Mouse (Mus musculus) neural tube, embryonic 10.5 days (tissue): ENCODE measurements around the gene Mgl2.
"Not testable (repeated sequence)": the region's sequence is repeated elsewhere in the genome, so short reads cannot be mapped to it uniquely, and the experiment has no call there.

Experiments used
- DNase-seq: peaks from one replicate; pipeline ENCODE4 v3.0.0-alpha.2; 2017; ENCODE audit warnings: low spot score; ENCODE audit errors: extremely low spot score

The Mgl2 gene

DNA sequence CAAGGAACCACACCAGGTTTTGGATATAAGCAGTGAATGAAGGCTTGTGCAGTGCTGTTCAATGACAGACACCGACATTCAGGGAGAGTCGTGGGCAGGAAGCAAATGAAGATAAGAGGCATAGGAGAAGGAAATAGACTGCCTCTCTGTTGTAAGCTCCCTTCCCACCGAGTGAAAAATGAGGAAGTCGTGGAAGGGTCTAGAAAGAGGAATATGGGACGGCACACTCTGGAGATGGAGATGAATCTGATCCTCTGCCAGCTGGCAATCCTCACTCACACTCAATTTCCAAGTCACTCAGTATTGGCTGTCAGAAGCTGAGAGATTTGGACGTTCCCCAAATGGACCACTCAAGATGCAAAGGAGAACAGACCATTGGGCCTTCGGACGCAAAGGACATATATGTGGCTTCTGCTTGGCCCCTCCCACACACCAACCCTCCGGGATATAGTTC, at the start of gene Mgl2:
Mgl2 (plus strand) TSS at position 404 of the 454 bp plus-strand sequence.
- no peak for DNase-seq

DNA sequence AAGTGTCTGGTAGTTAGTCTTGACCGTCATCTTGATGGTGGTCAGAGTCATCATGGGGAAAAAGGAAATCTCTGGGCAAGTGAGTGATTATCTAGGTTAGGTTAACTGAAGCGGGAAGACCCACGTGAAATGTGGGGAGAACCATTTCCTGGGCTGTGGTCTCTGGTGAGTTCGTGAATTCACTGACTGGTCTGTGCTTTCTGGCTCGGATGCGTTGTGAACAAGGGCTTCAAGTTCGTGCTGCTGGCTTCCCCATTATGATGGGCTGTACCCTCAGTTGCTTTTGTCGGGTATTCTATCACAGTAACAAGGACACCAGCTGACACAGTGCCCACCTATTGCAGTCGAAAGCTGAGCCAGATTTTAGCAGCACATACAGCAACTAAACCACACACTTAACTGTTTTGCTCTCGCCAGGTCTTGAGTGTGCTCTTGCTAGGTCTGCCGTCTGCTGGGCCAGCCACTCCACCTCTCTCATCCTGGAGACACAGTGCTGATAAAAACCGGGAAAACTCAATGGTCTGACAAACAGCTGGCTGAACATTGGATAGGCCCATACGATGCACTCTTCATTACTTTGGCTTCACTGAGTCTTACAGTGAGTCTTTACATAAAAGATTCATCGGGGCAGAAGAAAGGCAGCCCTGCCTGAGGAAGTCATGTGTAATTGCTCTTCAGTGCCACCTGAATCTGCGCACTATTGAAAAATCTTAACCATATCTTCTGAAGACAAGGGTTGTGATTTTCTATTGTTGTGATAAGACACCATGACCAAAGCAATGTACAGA, 49.1 kb upstream of the Mgl2 start:
- DNase-seq, result no peak

DNA sequence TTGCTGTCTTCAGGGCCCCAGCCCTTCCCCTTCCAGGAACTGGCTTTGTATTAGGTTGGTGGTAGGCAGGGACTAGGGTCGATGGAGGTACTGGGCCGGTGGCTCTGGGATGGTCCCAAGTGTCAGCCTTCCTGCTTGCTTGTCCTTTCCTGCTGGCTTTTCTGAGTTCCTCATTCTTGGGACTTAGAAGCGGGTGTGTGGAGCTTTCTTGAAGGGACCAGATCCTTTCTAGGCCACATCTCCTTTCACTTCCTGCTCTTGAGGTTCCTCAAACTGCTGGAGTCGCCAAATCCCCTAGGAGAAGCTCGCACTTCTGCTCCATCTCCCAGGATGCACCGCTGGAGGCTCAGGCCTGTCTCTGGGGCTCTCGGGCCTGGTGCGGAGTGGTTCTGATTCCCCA, 45.6 kb upstream of the Mgl2 start:
- no peak for DNase-seq

DNA sequence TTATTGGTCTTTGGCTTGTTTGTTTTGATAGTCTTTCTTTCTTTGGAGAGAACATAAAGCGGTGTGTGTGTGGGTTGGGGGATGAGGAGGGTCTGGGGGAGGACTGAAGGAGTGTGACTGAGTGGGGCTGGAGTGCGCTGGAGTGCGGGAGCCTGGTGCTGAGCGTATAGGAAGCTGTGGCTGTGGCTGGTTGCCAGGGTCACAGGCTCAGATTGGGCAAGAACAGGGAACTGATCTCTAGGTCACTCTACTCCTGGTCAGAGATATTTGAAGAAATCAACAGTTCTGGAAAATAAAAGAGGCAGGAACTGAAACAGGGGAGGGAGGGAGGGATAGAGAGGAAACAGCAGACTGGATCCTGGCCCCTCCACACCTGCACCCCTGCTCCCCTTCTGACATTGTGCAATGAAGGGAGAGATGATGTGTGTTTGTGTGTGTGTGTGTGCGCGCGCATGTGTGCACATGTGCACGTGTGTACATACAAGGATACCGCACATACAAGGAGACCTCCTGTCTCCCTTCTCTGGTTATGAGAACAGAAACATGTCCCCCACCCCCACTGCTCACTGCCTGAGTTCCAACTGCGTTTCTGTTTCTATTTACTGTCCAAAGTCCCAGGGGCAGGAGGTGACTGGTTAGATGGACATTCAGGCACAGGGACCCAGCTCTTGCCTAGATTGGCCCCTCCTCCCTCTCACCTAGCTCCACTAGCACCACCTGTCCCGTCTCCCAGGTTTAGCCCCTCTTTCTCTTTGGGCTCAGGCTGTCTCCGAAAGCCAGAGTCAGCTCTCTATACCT, 37.9 kb upstream of the Mgl2 start, which contains the start of gene Asgr2:
Asgr2 (plus strand) TSS at position 659 of the 798 bp plus-strand sequence.
- DNase-seq, result no peak

DNA sequence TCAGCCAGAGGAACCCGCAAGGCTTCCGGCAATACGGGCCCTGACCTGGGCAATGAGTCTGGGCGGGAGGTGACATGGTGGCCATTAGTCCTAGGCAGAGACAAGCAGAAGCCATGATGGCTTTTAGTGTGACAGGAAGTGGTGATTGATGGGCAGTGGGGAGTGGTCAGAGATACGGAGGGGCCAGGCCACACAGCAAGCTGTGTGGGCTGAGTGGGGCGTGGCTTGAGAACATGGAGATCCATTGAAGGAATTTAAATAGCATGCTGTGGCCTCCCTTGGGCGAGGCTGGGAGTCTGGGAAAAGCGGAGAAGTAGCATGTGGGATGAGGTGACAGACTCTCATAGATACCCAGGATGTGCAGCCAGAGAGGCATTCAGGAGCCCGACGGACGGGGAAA, 32.7 kb upstream of the Mgl2 start:
- DNase-seq, result no peak

DNA sequence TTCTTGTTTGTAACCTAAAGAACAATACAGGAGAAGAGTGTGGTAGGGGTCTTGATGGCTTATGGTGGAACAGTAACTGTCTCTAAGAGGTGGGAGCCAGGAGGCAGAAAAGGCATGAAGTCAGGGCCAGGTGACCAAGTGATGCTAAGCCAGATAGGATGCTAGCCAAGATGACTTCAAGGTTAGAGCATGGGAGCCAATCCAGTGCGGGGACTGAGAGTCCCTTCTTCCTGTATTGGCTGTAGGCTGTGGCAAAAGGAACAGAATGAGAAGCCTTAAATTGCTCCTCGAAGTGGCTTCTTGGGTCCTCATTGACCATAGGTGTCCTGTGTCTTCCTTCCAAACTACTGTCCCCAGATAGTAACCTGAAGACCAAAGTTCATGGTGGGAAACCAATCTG, 31.0 kb upstream of the Mgl2 start:
- DNase-seq, result no peak

DNA sequence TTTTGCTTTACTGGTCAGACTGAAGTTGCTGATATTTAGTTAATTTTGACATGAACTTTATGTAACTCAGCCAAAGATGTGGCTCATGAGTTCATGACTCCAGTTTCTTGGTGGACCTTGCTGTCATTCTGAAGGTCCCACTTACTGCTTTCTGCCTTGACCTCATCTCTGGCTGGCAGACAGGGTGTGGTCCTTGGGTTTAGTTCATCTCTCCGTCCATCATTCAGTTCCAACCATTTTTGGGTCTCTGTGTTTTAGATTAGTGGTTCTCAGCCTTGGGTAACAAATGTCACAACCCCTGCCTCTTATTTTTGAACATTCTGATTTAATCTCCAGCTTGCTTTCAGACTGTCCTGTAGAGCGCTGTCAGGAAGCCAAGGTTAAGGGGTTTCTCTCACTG, 30.3 kb upstream of the Mgl2 start:
- no peak for DNase-seq

DNA sequence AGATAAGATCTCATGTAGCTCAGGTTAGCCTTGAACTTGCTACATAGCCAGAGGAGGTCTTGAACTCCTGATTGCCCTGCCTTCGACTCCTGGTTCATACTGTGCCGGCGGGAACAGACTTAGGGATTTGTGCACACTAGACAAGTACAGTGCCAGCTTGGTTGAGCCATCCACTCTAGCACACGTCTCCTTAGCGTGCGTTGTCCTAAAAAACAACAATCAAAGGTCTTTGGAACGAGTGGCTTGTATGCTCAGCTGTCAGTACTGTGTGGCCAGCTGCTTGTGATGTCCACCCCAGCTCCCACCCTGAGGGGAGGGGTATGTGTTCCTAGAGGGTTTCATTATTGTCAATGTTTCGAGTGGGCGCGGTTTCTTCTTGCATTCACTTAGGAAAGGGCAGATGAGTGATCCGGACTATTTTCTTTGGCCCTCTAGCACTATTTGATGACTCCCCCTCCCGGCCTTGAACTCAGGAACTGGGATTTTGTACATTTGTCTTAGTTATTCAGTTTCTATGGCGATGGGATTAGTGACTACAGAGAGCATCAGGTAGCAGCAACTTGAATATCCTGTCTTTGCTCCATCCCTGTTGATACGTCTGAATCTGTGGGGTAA, 26.3 kb upstream of the Mgl2 start:
- no peak for DNase-seq

DNA sequence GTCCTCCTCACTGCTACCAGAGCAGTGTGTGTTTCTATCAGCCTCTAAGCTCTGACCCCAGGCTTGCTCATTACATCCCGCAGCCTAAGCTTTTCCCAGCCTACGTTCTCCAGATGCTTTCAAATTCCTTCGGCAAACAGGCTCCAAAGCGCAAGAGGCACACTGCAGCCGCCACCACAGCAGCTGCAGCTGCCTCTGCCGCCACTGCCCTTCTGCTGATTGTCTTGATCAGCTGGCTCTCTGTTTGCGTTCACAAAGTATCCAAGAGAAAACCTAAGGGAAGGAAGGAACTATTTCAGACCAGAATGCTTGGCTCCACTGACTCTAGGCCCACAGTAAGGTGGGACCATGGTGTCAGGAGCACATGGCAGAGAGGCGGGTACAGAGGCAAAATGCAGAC, 23.0 kb upstream of the Mgl2 start:
- no peak for DNase-seq

DNA sequence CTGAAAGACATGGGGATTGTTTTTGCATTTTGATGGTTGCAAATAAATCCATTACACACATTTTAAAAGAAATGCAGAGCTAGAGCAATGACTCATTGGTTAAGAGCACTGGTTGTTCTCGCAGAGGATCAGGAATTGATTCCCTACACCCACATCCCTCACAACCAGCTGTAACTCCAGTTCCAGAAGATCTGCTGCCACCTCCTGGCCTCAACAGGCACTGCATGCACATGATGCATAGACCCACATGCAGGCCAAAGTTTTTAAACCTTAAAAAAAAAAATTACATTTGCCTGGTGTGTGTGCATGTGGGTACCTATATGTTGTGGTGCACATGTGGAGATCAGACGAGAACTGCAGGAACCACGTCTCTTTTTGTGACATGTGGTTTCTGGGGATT, 20.0 kb upstream of the Mgl2 start:
- DNase-seq, result peak; percentile 17

DNA sequence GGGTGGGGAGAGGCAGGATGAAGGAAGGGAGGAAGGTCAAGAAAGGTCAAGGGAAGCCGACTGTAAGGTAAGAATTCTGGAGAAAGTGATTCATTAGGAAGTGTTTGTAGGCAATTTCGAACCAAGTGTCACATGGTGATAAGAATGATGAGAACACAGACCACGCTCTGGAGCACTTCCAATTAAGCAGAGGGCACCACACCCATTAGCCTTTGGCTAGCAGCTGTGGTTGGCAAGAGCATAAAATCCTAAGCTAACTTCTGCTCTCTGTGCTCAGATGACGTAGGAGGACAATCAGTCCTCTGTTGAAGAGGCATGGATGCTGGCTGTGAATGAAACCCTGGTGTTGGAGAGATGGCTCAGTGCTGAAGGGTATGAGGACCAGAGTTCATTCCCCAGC, 15.6 kb upstream of the Mgl2 start:
- DNase-seq, result no peak

DNA sequence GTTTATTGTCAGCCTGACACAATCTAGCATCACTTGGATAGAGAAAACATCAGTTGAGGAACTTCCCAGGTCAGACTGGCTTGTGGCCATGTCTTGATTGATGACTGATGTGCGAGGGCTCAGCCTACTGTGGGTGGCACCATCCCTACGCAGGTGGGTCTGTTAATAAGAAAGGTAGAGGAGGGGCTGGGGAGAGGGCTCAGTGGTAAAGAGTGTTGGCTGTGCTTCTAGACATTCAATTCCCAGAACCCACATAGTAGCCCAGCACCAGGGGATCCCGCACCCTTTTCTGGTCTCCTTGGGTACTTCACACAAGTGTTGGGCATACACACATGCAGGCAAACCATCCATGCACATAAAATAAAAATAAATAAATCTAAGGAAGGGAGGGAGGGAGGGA, 14.2 kb upstream of the Mgl2 start:
- no peak for DNase-seq

DNA sequence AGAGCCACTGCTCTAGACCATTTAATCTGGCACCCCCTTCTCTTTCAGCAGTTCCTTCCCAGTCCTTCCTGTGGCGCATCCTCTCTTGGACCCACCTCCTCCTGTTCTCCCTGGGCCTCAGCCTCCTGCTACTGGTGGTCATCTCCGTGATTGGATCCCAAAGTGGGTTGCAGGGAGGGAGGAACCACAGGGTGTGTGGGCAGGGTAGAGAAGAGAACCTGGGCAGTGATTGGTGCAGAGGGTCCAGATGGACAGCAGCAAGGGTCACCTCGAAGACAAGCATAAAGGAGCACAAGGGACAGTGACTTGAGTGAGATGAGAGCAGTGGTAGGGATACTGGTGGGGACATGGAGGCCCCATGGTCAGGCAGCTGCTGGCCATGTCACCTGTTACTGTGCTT, 4.9 kb downstream of the Mgl2 start:
- not testable (repeated sequence) for DNase-seq

DNA sequence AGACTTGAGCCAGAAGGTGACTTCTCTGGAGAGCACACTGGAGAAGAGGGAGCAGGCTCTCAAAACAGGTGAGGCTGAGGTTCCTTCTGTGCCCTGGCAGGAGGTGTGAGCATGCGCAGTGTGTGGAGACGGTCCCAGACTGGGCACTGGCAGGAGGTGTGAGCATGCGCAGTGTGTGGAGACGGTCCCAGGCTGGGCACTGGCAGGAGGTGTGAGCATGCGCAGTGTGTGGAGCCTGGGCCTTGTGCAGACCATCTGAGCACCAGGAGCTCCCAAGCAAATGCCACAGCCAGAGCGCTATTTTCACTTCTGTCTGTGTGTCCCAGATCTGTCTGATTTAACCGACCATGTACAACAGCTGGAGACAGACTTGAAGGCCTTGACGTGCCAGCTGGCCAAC, 5.8 kb downstream of the Mgl2 start:
- DNase-seq, result not testable (repeated sequence)

DNA sequence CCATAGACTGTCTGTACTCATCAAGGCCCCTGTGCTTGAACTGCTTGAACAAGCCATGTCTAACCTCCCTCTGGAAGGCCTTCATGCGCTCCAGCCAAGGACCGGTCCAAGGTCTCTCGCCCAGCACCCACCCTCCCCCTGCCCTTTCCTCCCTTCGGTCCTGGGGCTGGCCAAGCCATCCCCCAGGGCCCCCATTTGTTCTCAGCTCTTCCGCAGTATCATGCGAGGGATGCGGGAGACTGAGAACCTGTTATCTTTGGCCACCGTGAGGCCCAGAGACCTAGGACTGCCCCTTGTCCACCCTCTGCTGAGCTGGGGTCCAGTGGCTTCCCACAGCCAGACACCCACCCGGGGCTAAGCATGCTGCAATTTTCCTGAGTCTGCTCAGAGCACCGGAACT, 9.0 kb downstream of the Mgl2 start:
- no peak for DNase-seq

DNA sequence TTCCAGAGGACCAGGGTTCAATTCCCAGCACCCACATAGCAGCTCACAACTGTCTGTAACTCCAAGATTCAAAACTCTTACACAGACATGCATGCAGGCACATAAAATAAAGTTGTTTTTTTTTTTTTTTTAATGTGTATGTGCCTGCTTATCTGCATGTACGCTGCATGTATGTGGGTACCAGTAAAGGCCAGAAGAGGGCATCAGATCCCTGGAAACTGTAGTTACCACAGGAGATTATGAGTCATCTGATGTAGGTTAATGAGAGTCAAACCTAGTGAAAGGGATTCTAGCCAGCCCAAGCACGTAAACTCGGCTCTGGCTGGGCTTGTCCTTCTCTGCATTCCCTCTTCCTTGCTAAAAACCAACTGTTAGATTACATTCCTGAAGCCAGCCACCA, 20.9 kb downstream of the Mgl2 start:
- no peak for DNase-seq

DNA sequence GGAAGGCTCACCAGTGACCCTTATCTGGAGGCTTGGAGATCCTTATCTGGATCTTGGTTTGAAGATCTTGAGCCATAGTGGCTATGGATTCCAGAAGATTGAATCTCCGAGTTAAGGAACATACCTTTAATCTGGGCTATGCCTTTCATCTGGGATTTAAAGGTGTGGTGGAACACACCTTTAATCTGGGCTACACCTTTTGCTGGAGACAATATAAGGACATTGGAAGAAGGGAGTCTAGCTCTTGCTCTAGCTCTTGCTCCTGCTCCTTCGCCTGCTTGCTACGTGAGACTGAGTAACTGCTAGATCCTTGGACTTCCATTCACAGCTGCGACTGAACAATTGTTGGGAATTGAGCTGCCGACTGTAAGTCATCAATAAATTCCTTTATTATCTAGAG, 25.8 kb downstream of the Mgl2 start, which contains the start of gene Clec10a:
Clec10a (plus strand) TSS at position 301 of the 400 bp plus-strand sequence.
- DNase-seq, result not testable (repeated sequence)

DNA sequence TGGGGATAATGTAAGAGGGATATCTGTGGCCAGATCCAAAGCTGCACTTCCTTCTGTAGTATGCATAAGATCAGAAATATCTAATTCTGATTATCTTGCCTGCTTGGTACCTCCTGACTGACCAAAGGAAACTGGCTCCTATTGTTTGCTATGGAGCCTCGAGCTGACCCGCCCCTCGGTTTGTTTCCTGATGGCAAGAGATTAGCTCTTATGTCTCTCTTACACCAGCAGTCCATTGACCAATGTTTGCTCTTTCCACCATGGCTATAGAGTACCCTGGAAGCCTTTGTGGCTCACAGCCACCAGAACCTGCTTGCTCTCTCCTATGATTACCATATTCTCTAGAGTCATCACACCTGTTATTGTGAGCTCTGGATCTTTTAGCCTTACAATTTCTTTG, 32.2 kb downstream of the Mgl2 start:
- DNase-seq, result no peak

DNA sequence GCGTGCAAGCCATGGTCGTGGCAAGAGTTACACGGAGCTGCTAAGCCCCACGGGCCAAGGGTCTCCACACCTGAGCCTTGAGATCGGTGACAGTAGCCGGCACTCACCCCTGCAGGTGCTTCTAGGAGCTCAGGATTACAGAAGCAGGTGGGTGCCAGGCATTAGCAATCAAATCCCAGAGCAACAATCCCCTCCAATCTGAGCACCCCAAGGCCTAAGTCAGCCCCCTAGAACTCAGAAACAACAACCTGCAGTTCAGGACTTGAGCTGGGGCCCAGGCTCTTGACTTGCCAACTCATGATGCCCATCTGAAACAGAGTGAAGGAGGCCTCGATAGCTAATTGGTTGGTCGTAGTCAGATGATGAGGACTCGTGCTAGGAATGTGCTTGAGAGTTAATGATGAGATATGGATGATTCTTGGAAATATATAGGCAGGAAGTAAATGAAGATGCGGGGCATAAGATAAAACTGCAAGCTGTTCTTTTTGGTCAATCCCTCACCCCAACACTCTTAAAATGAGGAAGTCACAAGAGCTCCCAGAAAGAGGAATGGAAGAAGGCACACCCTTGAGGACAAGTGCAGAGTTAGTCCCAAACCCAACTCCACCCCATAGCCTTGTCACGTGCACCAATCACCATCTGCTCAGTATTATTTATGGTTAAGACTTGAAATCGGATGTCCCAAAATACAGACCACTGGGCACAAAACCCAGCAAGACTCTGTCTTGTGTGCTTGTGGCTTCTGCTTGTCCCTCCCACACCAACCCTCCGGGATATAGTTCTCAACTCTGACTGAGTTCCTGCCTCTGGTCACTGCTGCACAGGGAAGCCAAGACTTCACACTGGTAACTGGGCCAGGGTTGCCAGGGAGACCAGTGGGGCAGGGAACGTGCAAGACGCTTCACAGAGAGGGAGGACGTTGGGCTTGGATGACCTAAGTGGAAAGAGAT, 36.1 kb downstream of the Mgl2 start:
- DNase-seq, result no peak

DNA sequence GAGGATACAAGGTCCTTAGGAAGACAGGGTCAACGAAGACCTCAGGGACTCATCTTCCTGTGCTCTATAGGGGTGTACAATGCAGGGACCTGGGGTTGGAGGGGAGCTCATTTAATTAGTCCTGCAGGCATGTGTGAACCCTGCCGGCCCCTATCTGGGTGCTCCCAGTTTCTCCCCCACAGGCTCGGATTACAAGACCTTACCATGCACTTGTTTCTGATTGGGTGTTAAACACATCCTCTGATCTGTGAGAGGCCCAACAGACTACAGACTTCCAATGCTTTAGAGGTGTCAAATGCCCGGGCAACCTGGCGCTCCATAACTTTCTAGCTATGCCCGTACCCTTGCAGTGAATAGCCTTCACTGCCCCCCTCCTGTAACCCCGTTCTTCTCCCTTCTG, 38.0 kb downstream of the Mgl2 start:
- DNase-seq, result no peak

DNA sequence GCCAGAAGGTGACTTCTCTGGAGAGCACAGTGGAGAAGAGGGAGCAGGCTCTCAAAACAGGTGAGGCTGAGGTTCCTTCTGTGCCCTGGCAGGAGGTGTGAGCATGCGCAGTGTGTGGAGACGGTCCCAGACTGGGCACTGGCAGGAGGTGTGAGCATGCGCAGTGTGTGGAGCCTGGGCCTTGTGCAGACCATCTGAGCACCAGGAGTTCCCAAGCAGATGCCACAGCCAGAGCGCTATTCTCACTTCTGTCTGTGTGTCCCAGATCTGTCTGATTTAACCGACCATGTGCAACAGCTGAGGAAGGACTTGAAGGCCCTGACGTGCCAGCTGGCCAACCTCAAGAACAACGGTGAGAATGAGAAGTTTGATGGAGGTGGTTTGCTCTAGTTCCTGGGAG, 39.3 kb downstream of the Mgl2 start:
- DNase-seq, result not testable (repeated sequence)
